Mouse (Mus musculus) small intestine, adult 10 weeks (tissue): ENCODE results near the gene Tcstv3. TPM values are rescaled to one million over a fixed set of nuclear protein-coding genes. Genes with fewer than 3 reads are reported as not detected.

Experiments used
- polyA plus RNA-seq: library from polyadenylated mRNA; stranded (reverse); fragments of 350-450 nt; fragmentation: Illumina TruSeq; extraction: RNeasy Lipid Tissue Mini Kit (QIAGEN cat#74804); gene quantifications from one replicate; pipeline ENCODE4 v1.2.3, GENCODE M21; 2014; ENCODE audit warnings: low replicate concordance

Tcstv3 gene
- not detected for polyA plus RNA-seq

GRCm38 (mm10) chr13:120316578-120316977 lies at the start of gene Tcstv3:
Gene Tcstv3, plus strand, starts transcription at chr13:120316878.

GRCm38 (mm10) chr13:120299991-120300442 lies 16.7 kb upstream of the Tcstv3 start, which contains the start of gene BC147527:
Gene BC147527, plus strand, starts transcription at chr13:120300392.

Other genes with a start within 250 kb of the Tcstv3 start
- gene Gm20767, start 176.6 kb upstream of the Tcstv3 start, polyA plus RNA-seq = not detected
- gene Gm21818, start 144.4 kb upstream of the Tcstv3 start, polyA plus RNA-seq = not detected
- not detected for gene Gm21762, start 100.9 kb upstream of the Tcstv3 start, polyA plus RNA-seq
- not detected for gene Gm21731, start 77.8 kb upstream of the Tcstv3 start, polyA plus RNA-seq
- gene AF067061, start 53.8 kb upstream of the Tcstv3 start, polyA plus RNA-seq = not detected
- gene BC147527, start 16.5 kb upstream of the Tcstv3 start, polyA plus RNA-seq = 2.6 TPM